Mouse (Mus musculus) limb, embryonic 14.5 days (tissue): ENCODE results near the gene Trpv1. TPM values are rescaled to one million over a fixed set of nuclear protein-coding genes. Genes with fewer than 3 reads are reported as not detected.

Experiments
- ATAC-seq: fragments of 200-750 bp; cut with Nextera tagmentation; 2 replicates; pipeline ENCODE4 v1.8.0; 2017; ENCODE audit warnings: low read depth, moderate number of reproducible peaks, moderate TSS enrichment; ENCODE audit not compliant: low FRiP score
- DNase-seq: peaks from one replicate; pipeline ENCODE4 v3.0.0-alpha.2; 2015; ENCODE audit warnings: low spot score
- H3K27ac ChIP-seq: fragments of 300-500 bp; sonication (generic); replicated peaks from 2 replicates; pipeline ENCODE4 v1.5.1; 2014; ENCODE audit warnings: low read depth, mild to moderate bottlenecking, low read length, moderate library complexity, mixed read lengths
- H3K27me3 ChIP-seq: fragments of 300-500 bp; sonication (generic); 2 replicates; pipeline ENCODE4 v1.6.1; 2014; ENCODE audit warnings: low read length, mixed read lengths; ENCODE audit not compliant: control insufficient read depth, insufficient read depth
- H3K36me3 ChIP-seq: fragments of 300-500 bp; sonication (generic); 2 replicates; pipeline ENCODE4 v1.6.1; 2014; ENCODE audit warnings: mild to moderate bottlenecking, low read length, moderate library complexity, mixed read lengths; ENCODE audit not compliant: control insufficient read depth, insufficient read depth
- H3K4me1 ChIP-seq: fragments of 300-500 bp; sonication (generic); 2 replicates; pipeline ENCODE4 v1.6.1; 2014; ENCODE audit warnings: antibody characterized with exemption, low read length, mixed read lengths; ENCODE audit not compliant: control insufficient read depth, insufficient read depth
- H3K4me2 ChIP-seq: fragments of 300-500 bp; sonication (generic); replicated peaks from 2 replicates; pipeline ENCODE4 v1.6.1; 2014; ENCODE audit warnings: low read depth, mild to moderate bottlenecking, low read length, moderate library complexity; ENCODE audit not compliant: severe bottlenecking
- H3K4me3 ChIP-seq: fragments of 300-500 bp; sonication (generic); replicated peaks from 2 replicates; pipeline ENCODE4 v1.5.1; 2014; ENCODE audit warnings: low read length
- H3K9ac ChIP-seq: fragments of 300-500 bp; sonication (generic); 2 replicates; pipeline ENCODE4 v1.6.1; 2014; ENCODE audit warnings: mild to moderate bottlenecking, low read depth, low read length, moderate library complexity; ENCODE audit not compliant: severe bottlenecking
- H3K9me3 ChIP-seq: fragments of 300-500 bp; sonication (generic); 2 replicates; pipeline ENCODE4 v1.6.1; 2016; ENCODE audit warnings: low read length; ENCODE audit not compliant: control insufficient read depth
- POLR2A ChIP-seq: fragments of 200-500 bp; IDR thresholded peaks from 2 replicates; pipeline ENCODE4 v1.8.0; 2012; ENCODE audit warnings: inconsistent platforms, mild to moderate bottlenecking, moderate library complexity, borderline replicate concordance; ENCODE audit not compliant: insufficient read depth, insufficient read length; ENCODE audit errors: extremely low read depth
- WGBS: fragments of 180-500 bp; shearing (Covaris S2); extraction: QIAGEN DNeasy Blood & Tissue Kit; methylation state at CpG from one replicate; pipeline ENCODE4 v1.1.7; 2014; 5-methylcytosine and 5-hydroxymethylcytosine counted together
- polyA plus RNA-seq, 2 experiments: library from polyadenylated mRNA; depleted of rRNA in 1 of 2; stranded (reverse) in 1 of 2; unstranded in 1 of 2; fragments of >200 nt; fragmentation: Nextera tagmentation in 1 of 2; extraction: Ambion mirVana in 1 of 2; gene quantifications; 2 replicates each; pipeline versions ENCODE4 v1.2.1 to v1.2.3; 2012 to 2014

The Trpv1 gene
- polyA plus RNA-seq, 2 experiments, result 0.20 TPM; not detected in 1

DNA sequence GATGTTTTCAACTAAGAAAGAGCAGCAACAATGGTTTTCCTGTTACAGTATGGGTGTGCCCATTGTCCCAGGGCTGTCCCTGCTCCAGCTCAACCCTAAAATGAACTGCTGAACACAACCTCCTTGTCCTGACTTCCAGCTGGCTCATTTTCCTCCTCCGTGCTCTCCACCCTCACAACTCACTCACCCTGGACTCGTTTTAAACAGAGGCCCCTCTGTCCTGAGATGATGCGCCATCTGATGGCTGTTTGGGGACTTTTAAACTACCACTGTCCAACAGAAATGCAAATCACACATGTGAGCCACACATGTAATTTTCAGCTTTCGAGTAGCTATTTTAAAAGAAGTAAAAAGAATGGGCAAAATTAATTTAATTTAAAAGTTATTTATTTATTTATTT is 32.5 kb upstream of the Trpv1 start:
- Histone ChIP-seq H3K4me3 (no peak overlapping the region), H3K4me2 (no peak overlapping the region), H3K9ac (no peak overlapping the region), H3K36me3 (no peaks in the 10 kb centered on the region), H3K9me3 (no peaks in the 10 kb centered on the region), H3K27ac (no peak overlapping the region), H3K27me3 (no peaks in the 10 kb centered on the region), H3K4me1 (peaks cover 3% of the 10 kb centered on the region; the same call in 1 of the 2 replicates)
- ATAC-seq, result no peak
- no peak for DNase-seq
- WGBS, result 38% methylated on average over 4 of the region's 4 CpGs
- no peak for TF ChIP-seq POLR2A

GRCm38 (mm10) chr11:73203895-73204294 is 30.2 kb upstream of the Trpv1 start:
- 87% methylated on average over 8 of the region's 8 CpGs for WGBS
- DNase-seq (no peak), ATAC-seq (no peak)
- no peak overlapping the region for H3K27ac ChIP-seq
- H3K36me3 ChIP-seq, result no peaks in the 10 kb centered on the region
- no peak for TF ChIP-seq POLR2A
- no peak overlapping the region for H3K9ac ChIP-seq
- no peaks in the 10 kb centered on the region for H3K27me3 ChIP-seq
- H3K9me3 ChIP-seq, result no peaks in the 10 kb centered on the region
- no peaks in the 10 kb centered on the region for H3K4me1 ChIP-seq
- H3K4me3 ChIP-seq, result no peak overlapping the region
- H3K4me2 ChIP-seq, result no peak overlapping the region

DNA sequence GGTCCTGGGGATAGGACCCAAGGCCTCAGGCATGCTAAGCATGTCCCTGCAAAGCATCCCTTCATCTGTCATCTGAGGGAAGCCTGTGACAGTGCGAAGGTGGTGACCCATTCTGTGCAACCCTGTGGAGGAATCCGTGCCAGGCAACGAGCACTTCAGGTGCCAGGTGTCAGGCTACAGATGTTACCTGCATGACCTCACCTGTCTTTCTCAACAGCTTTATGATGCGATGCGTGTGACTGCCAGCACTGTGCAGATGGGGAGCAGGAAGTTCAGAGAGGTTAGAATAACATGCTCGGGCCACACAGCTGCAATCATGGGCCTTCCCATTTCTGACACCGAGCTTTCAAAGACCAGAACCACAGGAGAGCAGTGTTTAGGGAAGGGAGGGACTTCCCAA is 28.9 kb upstream of the Trpv1 start:
- H3K4me2 ChIP-seq, result no peak overlapping the region
- H3K27me3 ChIP-seq, result no peaks in the 10 kb centered on the region
- no peaks in the 10 kb centered on the region for H3K4me1 ChIP-seq
- no peak for TF ChIP-seq POLR2A
- no peak overlapping the region for H3K4me3 ChIP-seq
- no peak overlapping the region for H3K27ac ChIP-seq
- DNase-seq, result no peak
- WGBS, result 65% methylated on average over 7 of the region's 7 CpGs
- ATAC-seq, result no peak
- H3K9me3 ChIP-seq, result no peaks in the 10 kb centered on the region
- H3K9ac ChIP-seq, result no peak overlapping the region
- H3K36me3 ChIP-seq, result no peaks in the 10 kb centered on the region

GRCm38 (mm10) chr11:73207621-73208020 is 26.5 kb upstream of the Trpv1 start:
- Histone ChIP-seq H3K4me1 (no peaks in the 10 kb centered on the region), H3K9ac (no peak overlapping the region), H3K27me3 (no peaks in the 10 kb centered on the region), H3K9me3 (no peaks in the 10 kb centered on the region), H3K27ac (no peak overlapping the region), H3K36me3 (no peaks in the 10 kb centered on the region), H3K4me2 (no peak overlapping the region), H3K4me3 (no peak overlapping the region)
- WGBS, result 87% methylated on average over 2 of the region's 2 CpGs
- no peak for DNase-seq
- no peak for ATAC-seq
- TF ChIP-seq POLR2A, result no peak

GRCm38 (mm10) chr11:73213956-73214355 is 20.1 kb upstream of the Trpv1 start:
- no peaks in the 10 kb centered on the region for H3K4me1 ChIP-seq
- no peak for ATAC-seq
- no peak for DNase-seq
- no peaks in the 10 kb centered on the region for H3K36me3 ChIP-seq
- H3K27ac ChIP-seq, result no peak overlapping the region
- H3K27me3 ChIP-seq, result no peaks in the 10 kb centered on the region
- no peak overlapping the region for H3K9ac ChIP-seq
- H3K9me3 ChIP-seq, result no peaks in the 10 kb centered on the region
- 66% methylated on average over 3 of the region's 3 CpGs for WGBS
- H3K4me3 ChIP-seq, result no peak overlapping the region
- no peak overlapping the region for H3K4me2 ChIP-seq
- TF ChIP-seq POLR2A, result no peak

- Histone ChIP-seq H3K4me1 (no peaks in the 10 kb centered on the region), H3K27me3 (no peaks in the 10 kb centered on the region), H3K36me3 (no peaks in the 10 kb centered on the region), H3K9me3 (no peaks in the 10 kb centered on the region), H3K9ac (no peak overlapping the region), H3K27ac (no peak overlapping the region), H3K4me2 (no peak overlapping the region), H3K4me3 (no peak overlapping the region)
- DNase-seq (no peak), ATAC-seq (no peak)
- whole genome bisulfite sequencing, result 56% methylated on average over 2 of the region's 2 CpGs
- TF ChIP-seq POLR2A, result no peak
Observed at GRCm38 (mm10) chr11:73219671-73220070, 14.4 kb upstream of the Trpv1 start.
